Mouse (Mus musculus): ENCODE measurements around the gene Lat. TPM values are rescaled to one million over a fixed set of nuclear protein-coding genes. Genes with fewer than 3 reads are reported as not detected.

Lat gene
- total and polyA plus RNA-seq, 3 experiments, result 0.62 to 1.2 TPM; not detected in 1

DNA sequence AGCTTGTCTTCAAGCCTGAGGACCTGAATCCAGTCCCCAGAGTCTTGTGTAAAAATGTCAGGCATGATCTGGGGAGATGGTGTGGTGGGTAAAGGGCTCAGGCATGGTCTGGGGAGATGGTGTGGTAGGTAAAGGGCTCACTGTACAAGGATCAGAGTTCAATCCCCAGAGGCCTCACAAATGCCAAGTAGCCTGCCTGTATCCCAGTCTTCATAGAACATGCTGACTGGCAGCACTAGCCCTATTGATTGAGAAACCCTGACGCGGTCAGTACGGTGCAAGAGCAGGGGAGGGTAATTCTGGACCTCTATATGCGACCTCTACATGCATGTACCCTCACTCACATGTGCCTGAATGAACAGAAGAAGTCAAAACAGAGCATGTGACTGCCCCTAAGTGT lies 48.2 kb upstream of the Lat start:
- no peak overlapping the region for H3K4me3 ChIP-seq (ENCODE audit: control insufficient read depth in 1 of 2, insufficient read depth in 1 of 2, low read depth in 2 of 2, low read length in 2 of 2)
- H3K9me3 ChIP-seq (replicated peaks; ENCODE audit: insufficient read depth, low read length), result no peaks in the 10 kb centered on the region
- no peaks in the 10 kb centered on the region for H3K79me2 ChIP-seq (ENCODE audit: control insufficient read depth, insufficient read depth, low read length, poor library complexity)
- 0 out of 4 replicates have a peak, but pooled peaks cover 0 to 3% of the 10 kb centered on the region in 2 experiments for H3K36me3 ChIP-seq (ENCODE audit: control insufficient read depth in 1 of 2, insufficient read depth in 2 of 2, low read length in 2 of 2)
- H3K4me1 ChIP-seq (ENCODE audit: control insufficient read depth in 1 of 2, insufficient read depth in 2 of 2, low read length in 2 of 2), result peaks cover 0 to 17% of the 10 kb centered on the region in 2 experiments; a peak in 2 of 4 replicates
- no peak for DNase-seq (ENCODE audit: low read depth, low spot score)
- H3K27me3 ChIP-seq (ENCODE audit: control insufficient read depth in 1 of 2, insufficient read depth in 2 of 2, low read length in 2 of 2), result no peaks in the 10 kb centered on the region; a peak in 1 of 4 replicates
- no peak overlapping the region for H3K9ac ChIP-seq (ENCODE audit: control insufficient read depth, low read depth, low read length, poor library complexity, severe bottlenecking)
- no peak overlapping the region for H3K27ac ChIP-seq (ENCODE audit: control insufficient read depth, low read depth, low read length)
- TF ChIP-seq HCFC1 (IDR thresholded peaks at IDR 0.05; ENCODE audit: low read depth, low read length) (no peak), ZKSCAN1 (IDR thresholded peaks at IDR 0.05; ENCODE audit: low read depth, low read length) (no peak), ZMIZ1 (IDR thresholded peaks at IDR 0.05; ENCODE audit: low read depth, low read length) (no peak), KAT2A (conservative IDR thresholded peaks at IDR 0.05; ENCODE audit: low read depth, low read length) (no peak), TAL1 (IDR thresholded peaks at IDR 0.05; ENCODE audit: low read length) (no peak), ETS1 (IDR thresholded peaks at IDR 0.05; ENCODE audit: low read depth, low read length) (no peak), JUND (IDR thresholded peaks at IDR 0.05; ENCODE audit: low read depth, low read length) (no peak), MAZ (IDR thresholded peaks at IDR 0.05; ENCODE audit: low read depth, low read length) (no peak), EP300 (IDR thresholded peaks at IDR 0.05; ENCODE audit: low read depth in 1 of 2, low read length in 2 of 2) (no peak), E2F4 (IDR thresholded peaks at IDR 0.05; ENCODE audit: borderline replicate concordance, low read depth, low read length) (no peak), MYC (IDR thresholded peaks at IDR 0.05; ENCODE audit: low read depth, low read length) (no peak), SIN3A (IDR thresholded peaks at IDR 0.05; ENCODE audit: low read length) (no peak)

DNA sequence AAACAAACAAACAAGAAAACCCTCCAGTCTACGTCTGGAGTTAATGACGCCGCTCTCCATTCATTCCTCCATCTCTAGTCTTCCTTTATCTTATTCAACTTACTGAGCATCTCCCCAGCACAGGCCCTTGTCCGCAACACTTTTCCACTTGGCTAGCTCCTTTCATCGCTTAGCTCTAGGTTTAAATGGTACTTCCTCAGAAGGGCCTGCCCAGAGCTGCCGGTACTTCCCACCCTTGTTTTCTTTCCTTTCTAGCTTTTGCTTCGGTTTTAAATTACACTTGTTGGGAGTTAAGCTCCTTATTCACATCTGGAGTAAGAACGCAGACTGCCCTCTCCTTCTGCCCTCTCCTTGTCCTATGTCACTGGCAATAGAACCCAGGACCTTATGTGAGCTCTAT lies 47.7 kb upstream of the Lat start:
- Histone ChIP-seq H3K27me3 (ENCODE audit: control insufficient read depth in 1 of 2, insufficient read depth in 2 of 2, low read length in 2 of 2) (peaks cover 0 to under 1% of the 10 kb centered on the region in 2 experiments; a peak in 3 of 4 replicates), H3K79me2 (ENCODE audit: control insufficient read depth, insufficient read depth, low read length, poor library complexity) (no peaks in the 10 kb centered on the region), H3K27ac (ENCODE audit: control insufficient read depth, low read depth, low read length) (no peak overlapping the region), H3K4me1 (ENCODE audit: control insufficient read depth in 1 of 2, insufficient read depth in 2 of 2, low read length in 2 of 2) (peaks cover 0 to 17% of the 10 kb centered on the region in 2 experiments; a peak in 2 of 4 replicates), H3K9ac (ENCODE audit: control insufficient read depth, low read depth, low read length, poor library complexity, severe bottlenecking) (no peak overlapping the region), H3K4me3 (ENCODE audit: control insufficient read depth in 1 of 2, insufficient read depth in 1 of 2, low read depth in 2 of 2, low read length in 2 of 2) (no peak overlapping the region), H3K36me3 (ENCODE audit: control insufficient read depth in 1 of 2, insufficient read depth in 2 of 2, low read length in 2 of 2) (0 out of 4 replicates have a peak, but pooled peaks cover 0 to 3% of the 10 kb centered on the region in 2 experiments), H3K9me3 (replicated peaks; ENCODE audit: insufficient read depth, low read length) (no peaks in the 10 kb centered on the region)
- DNase-seq (ENCODE audit: low read depth, low spot score), result peak; percentile 28
- no peak for TF ChIP-seq GATA1 (IDR thresholded peaks at IDR 0.05; ENCODE audit: low read depth, low read length)
- TF ChIP-seq CTCF (IDR thresholded peaks at IDR 0.05 in 2 of 3, conservative IDR thresholded peaks at IDR 0.05 in 1 of 3; ENCODE audit: control insufficient read depth in 1 of 3, insufficient read depth in 1 of 3, low read depth in 2 of 3, low read length in 3 of 3, poor library complexity in 1 of 3, severe bottlenecking in 1 of 3), result no peak
- TF ChIP-seq NRF1 (IDR thresholded peaks at IDR 0.05; ENCODE audit: insufficient read depth, low read depth, low read length, poor library complexity, severe bottlenecking), result no peak
- no peak for TF ChIP-seq MYC (IDR thresholded peaks at IDR 0.05; ENCODE audit: low read depth, low read length)
